26 mouse cellular contexts compared by ENCODE assay signal in the genomic region with DNA sequence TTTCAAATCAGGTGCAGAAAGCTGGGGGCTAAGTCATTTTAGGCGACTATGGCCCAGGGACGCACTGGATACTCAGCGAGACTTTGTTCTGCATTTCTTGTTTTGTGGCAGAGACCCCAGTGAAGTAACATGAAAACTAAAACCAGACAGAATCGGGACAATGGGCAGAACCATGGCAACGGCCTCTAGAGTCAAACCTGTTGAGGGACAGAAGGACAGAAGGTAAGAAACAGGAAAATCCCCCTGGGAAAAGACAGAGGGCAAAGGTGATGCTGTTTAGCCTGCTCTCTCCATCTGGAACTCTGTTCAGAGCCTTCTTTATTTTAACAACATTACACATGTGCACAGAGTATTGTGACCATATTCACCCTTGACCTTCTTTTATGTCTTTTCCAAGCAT.
DNase-seq lines count a peak whose midpoint lies in the region; ATAC-seq and TF ChIP-seq lines count a peak whose summit lies in the region.
"Had no signal": no experiment of that assay in that cellular context is flagged by ENCODE, and none has a peak within 500 bp of the region (broad histone marks: within the 10 kb centered on the region; RNA-seq: fewer than 3 reads in every experiment).

No protein-coding gene starts in this region.

- ATAC-seq in hindbrain, postnatal 0 days: no peak
- ATAC-seq in midbrain, embryonic 11.5 days (ENCODE audit: low FRiP score): peak; percentile 84
- ATAC-seq in midbrain, embryonic 16.5 days: no peak
- ATAC-seq: forebrain, embryonic 15.5 days; intestine, embryonic 15.5 days; Patski had no signal

- no peak overlapping the region for H3K9ac ChIP-seq in hindbrain, postnatal 0 days (replicated peaks; ENCODE audit: low read length)
- no peak overlapping the region for H3K9ac ChIP-seq in midbrain, embryonic 11.5 days (ENCODE audit: low read length)
- no peak overlapping the region for H3K9ac ChIP-seq in midbrain, embryonic 16.5 days (ENCODE audit: low read depth, low read length)
- H3K9ac ChIP-seq: forebrain, embryonic 15.5 days; heart, embryonic 12.5 days; heart, embryonic 15.5 days; hindbrain, embryonic 15.5 days; intestine, embryonic 15.5 days had no signal

- TF ChIP-seq CTCF in hindbrain, postnatal 0 days (IDR thresholded peaks at IDR 0.05; ENCODE audit: low read depth): no peak

- peaks cover 4% of the 10 kb centered on the region; the same call in 1 of the 2 replicates for H3K4me1 ChIP-seq in hindbrain, embryonic 10.5 days (replicated peaks)
- H3K4me1 ChIP-seq in hindbrain, postnatal 0 days (ENCODE audit: insufficient read depth, low read length): no peaks in the 10 kb centered on the region
- no peaks in the 10 kb centered on the region for H3K4me1 ChIP-seq in midbrain, embryonic 11.5 days (ENCODE audit: control insufficient read depth, insufficient read depth, low read length)
- no peaks in the 10 kb centered on the region for H3K4me1 ChIP-seq in midbrain, embryonic 16.5 days (ENCODE audit: control insufficient read depth, insufficient read depth, low read length)
- H3K4me1 ChIP-seq: heart, embryonic 12.5 days; heart, embryonic 15.5 days; hindbrain, embryonic 15.5 days; intestine, embryonic 15.5 days had no signal

- no peak overlapping the region for H3K27ac ChIP-seq in hindbrain, embryonic 10.5 days
- no peak overlapping the region for H3K27ac ChIP-seq in hindbrain, postnatal 0 days
- H3K27ac ChIP-seq in midbrain, embryonic 11.5 days (ENCODE audit: low read depth, low read length): no peak overlapping the region
- no peak overlapping the region for H3K27ac ChIP-seq in midbrain, embryonic 16.5 days (ENCODE audit: low read length)
- H3K27ac ChIP-seq: forebrain, embryonic 15.5 days; heart, embryonic 15.5 days; hindbrain, embryonic 15.5 days; intestine, embryonic 15.5 days had no signal

- H3K36me3 ChIP-seq in hindbrain, embryonic 10.5 days: no peaks in the 10 kb centered on the region
- no peaks in the 10 kb centered on the region for H3K36me3 ChIP-seq in hindbrain, postnatal 0 days (ENCODE audit: insufficient read depth, low read length)
- H3K36me3 ChIP-seq in midbrain, embryonic 11.5 days (ENCODE audit: control insufficient read depth, insufficient read depth, low read length): no peaks in the 10 kb centered on the region
- no peaks in the 10 kb centered on the region for H3K36me3 ChIP-seq in midbrain, embryonic 16.5 days (ENCODE audit: control insufficient read depth, insufficient read depth, low read length)
- H3K36me3 ChIP-seq: forebrain, embryonic 15.5 days; G1E; heart, embryonic 12.5 days; heart, embryonic 15.5 days; hindbrain, embryonic 15.5 days; intestine, embryonic 15.5 days had no signal

- H3K4me2 ChIP-seq in hindbrain, postnatal 0 days (ENCODE audit: low read depth, low read length): no peak overlapping the region
- H3K4me2 ChIP-seq in midbrain, embryonic 11.5 days: no peak overlapping the region
- H3K4me2 ChIP-seq in midbrain, embryonic 16.5 days (ENCODE audit: low read length): no peak overlapping the region
- H3K4me2 ChIP-seq: forebrain, embryonic 15.5 days; heart, embryonic 12.5 days; heart, embryonic 15.5 days; hindbrain, embryonic 15.5 days; intestine, embryonic 15.5 days had no signal

- DNase-seq in hindbrain, embryonic 10.5 days (ENCODE audit: low spot score): peak; percentile 51
- no peak for DNase-seq in hindbrain, postnatal 0 days (ENCODE audit: low spot score)
- DNase-seq in midbrain, embryonic 11.5 days (ENCODE audit: low spot score, missing footprints): peak; percentile 88
- peak; percentile 29 for DNase-seq in embryo, embryonic 9.5 days (ENCODE audit: extremely low spot score)
- DNase-seq in spleen, adult 18-20 months: no peak
- DNase-seq in heart, postnatal 25 days (ENCODE audit: low spot score): no peak
- DNase-seq: adrenal gland, postnatal 10 days; adrenal gland, postnatal 36 days; B cell, adult 2 months; cerebellum, adult 11 months; cerebellum, adult 2 months; cerebellum, adult 9-11 months; cerebellum, postnatal 25 days; gastrocnemius, postnatal 25 days; heart, adult 18-20 months; heart, postnatal 10 days; kidney, adult 11 months had no signal

- no peak overlapping the region for H3K4me3 ChIP-seq in hindbrain, embryonic 10.5 days
- H3K4me3 ChIP-seq in hindbrain, postnatal 0 days (ENCODE audit: low read length): no peak overlapping the region
- no peak overlapping the region for H3K4me3 ChIP-seq in midbrain, embryonic 11.5 days (ENCODE audit: low read depth, low read length)
- no peak overlapping the region for H3K4me3 ChIP-seq in midbrain, embryonic 16.5 days (ENCODE audit: low read depth, low read length)
- H3K4me3 ChIP-seq: forebrain, embryonic 15.5 days; heart, embryonic 12.5 days; heart, embryonic 15.5 days; hindbrain, embryonic 15.5 days; intestine, embryonic 15.5 days had no signal

- no peaks in the 10 kb centered on the region for H3K27me3 ChIP-seq in hindbrain, embryonic 10.5 days (ENCODE audit: insufficient read depth, poor library complexity, severe bottlenecking)
- H3K27me3 ChIP-seq in hindbrain, postnatal 0 days (ENCODE audit: insufficient read depth, low read length): no peaks in the 10 kb centered on the region
- H3K27me3 ChIP-seq in midbrain, embryonic 11.5 days (ENCODE audit: control insufficient read depth, insufficient read depth, low read length): no peaks in the 10 kb centered on the region
- no peaks in the 10 kb centered on the region for H3K27me3 ChIP-seq in midbrain, embryonic 16.5 days (ENCODE audit: control insufficient read depth, insufficient read depth, low read depth, low read length)
- H3K27me3 ChIP-seq: CH12.LX; forebrain, embryonic 15.5 days; heart, embryonic 12.5 days; heart, embryonic 15.5 days; hindbrain, embryonic 15.5 days; intestine, embryonic 15.5 days; Patski had no signal

- intact Hi-C loops in heart, postnatal 25 days (cut with DNase I): no loop called here

- H3K9me3 ChIP-seq in hindbrain, embryonic 10.5 days: 0 out of 2 replicates have a peak, but pooled peaks cover 4% of the 10 kb centered on the region
- 0 out of 2 replicates have a peak, but pooled peaks cover 2% of the 10 kb centered on the region for H3K9me3 ChIP-seq in hindbrain, postnatal 0 days (ENCODE audit: low read length)
- no peaks in the 10 kb centered on the region for H3K9me3 ChIP-seq in midbrain, embryonic 11.5 days (ENCODE audit: control insufficient read depth, low read length)
- no peaks in the 10 kb centered on the region for H3K9me3 ChIP-seq in midbrain, embryonic 16.5 days (replicated peaks; ENCODE audit: control insufficient read depth, low read length, poor library complexity, severe bottlenecking)
- H3K9me3 ChIP-seq: forebrain, embryonic 15.5 days; heart, embryonic 15.5 days; hindbrain, embryonic 15.5 days; intestine, embryonic 15.5 days had no signal

- 49% methylated on average over 5 of the region's 5 CpGs for WGBS in hindbrain, embryonic 10.5 days
- WGBS in hindbrain, postnatal 0 days: 40% methylated on average over 5 of the region's 5 CpGs
- WGBS in midbrain, embryonic 11.5 days: 34% methylated on average over 5 of the region's 5 CpGs
- 52% methylated on average over 5 of the region's 5 CpGs for WGBS in midbrain, embryonic 16.5 days

Comparison
In these comparisons a context has a peak if more than half of its experiments do, and no peak if none do; other contexts are left out.
1. DNase-seq: peak in hindbrain, embryonic 10.5 days (single experiment), midbrain, embryonic 11.5 days (single experiment) and embryo, embryonic 9.5 days (single experiment); none in hindbrain, postnatal 0 days (single experiment), spleen, adult 18-20 months (0 of 2) and heart, postnatal 25 days (single experiment).